Mouse (Mus musculus) erythroid progenitor cell, adult 5-6 weeks (primary cell): ENCODE measurements around the gene Itgae. TPM values are rescaled to one million over a fixed set of nuclear protein-coding genes. Genes with fewer than 3 reads are reported as not detected.

Source experiments
- ATAC-seq: replicated peaks from 2 replicates; pipeline ENCODE4 v1.8.0; 2016; ENCODE audit warnings: moderate number of reproducible peaks, mild to moderate bottlenecking, moderate TSS enrichment, inconsistent platforms; ENCODE audit not compliant: poor library complexity, low FRiP score, severe bottlenecking
- total RNA-seq, 2 experiments: library from RNA; stranded (forward) in 1 of 2; stranded (reverse) in 1 of 2; fragments of 150-400 nt in 1 of 2; fragments of 186-747, 209-891 nt in 1 of 2; gene quantifications; 2 replicates each; pipeline versions ENCODE4 v1.2.3 to v1.2.4; 2015 to 2017; ENCODE audit warnings: low replicate concordance in 2 of 2

Itgae gene
- total RNA-seq, 2 experiments from 2014 or later = 0.08 TPM; not detected in 1

GRCm38 (mm10) chr11:73185872-73186615 lies 95.7 kb downstream of the Itgae start:
- no peak for ATAC-seq

DNA sequence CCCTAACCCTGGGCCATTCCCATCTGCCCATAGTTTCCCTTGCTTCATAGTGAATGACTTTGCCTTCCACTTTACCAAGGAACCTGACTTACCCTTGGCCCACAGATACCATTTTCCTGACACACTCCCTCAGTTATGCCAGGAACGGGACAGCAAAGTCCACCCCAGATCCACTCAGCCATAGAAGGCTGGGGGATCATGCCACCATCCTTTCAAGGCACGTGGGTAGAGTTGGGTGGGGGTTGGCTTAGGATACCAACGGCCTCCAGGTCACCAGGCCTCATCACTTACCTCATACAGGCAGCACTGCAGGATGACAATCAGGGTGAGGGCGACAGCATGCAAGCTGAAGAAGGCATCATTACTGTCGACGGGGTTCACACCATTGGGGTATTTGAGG lies 96.8 kb downstream of the Itgae start:
- no peak for ATAC-seq

DNA sequence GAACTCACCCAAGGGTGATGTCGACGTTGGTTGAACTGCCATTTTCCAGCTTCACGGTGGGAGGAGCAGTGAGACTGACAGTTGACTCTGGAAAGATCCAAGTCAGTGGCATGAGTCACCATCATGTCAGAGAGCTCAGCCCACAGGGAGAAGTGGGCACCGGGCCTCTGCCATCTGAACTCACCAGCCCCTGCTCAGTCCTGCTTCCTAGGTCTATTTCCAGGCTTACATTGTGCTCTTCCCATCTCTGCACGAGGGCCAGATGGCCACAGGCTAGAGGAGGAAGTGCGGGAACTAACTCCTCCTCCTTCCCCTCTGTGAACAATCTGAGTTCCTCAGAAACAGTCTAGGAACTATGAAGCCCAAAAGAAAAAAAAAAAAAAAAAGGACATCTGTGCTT lies 102.7 kb downstream of the Itgae start:
- no peak for ATAC-seq

DNA sequence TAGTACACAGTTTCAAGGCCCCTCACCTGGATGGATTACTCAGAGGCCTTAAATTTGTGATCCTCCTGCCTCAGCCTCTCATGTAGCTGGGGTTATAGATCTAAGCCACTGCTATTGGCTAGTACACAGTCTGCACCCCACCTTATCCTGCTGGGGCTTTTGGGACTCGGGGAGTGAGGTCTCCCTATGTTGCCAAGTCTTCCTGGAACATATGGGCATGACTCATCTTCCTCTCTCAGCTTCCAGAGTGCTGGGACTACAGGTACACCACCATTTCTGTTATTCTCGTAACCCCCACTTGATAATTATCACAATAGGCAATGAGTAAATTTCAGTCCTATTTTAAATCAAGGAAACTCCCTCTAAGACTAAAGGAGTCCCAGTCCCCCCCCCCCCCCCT lies 104.1 kb downstream of the Itgae start:
- ATAC-seq = no peak

Other genes starting within 250 kb of the Itgae start
- 19.8 and 20.5 TPM in 2 replicates for gene Atp2a3, start 129.4 kb upstream of the Itgae start, total RNA-seq (2015; ENCODE audit: low replicate concordance)
- 11.1 and 15.1 TPM in 2 replicates for gene Atp2a3, start 129.4 kb upstream of the Itgae start, total RNA-seq (2017; ENCODE audit: low replicate concordance)
- 1.1 and 3.4 TPM in 2 replicates for gene P2rx1, start 91.5 kb upstream of the Itgae start, total RNA-seq (2015; ENCODE audit: low replicate concordance)
- 0.45 and 0.51 TPM in 2 replicates for gene P2rx1, start 91.5 kb upstream of the Itgae start, total RNA-seq (2017; ENCODE audit: low replicate concordance)
- not detected in 2 replicates for gene Camkk1, start 71.6 kb upstream of the Itgae start, total RNA-seq (2015; ENCODE audit: low replicate concordance)
- gene Camkk1, start 71.6 kb upstream of the Itgae start, total RNA-seq (2017; ENCODE audit: low replicate concordance) = 0.26 and 0.76 TPM in 2 replicates
- gene Ncbp3, start 42.8 kb upstream of the Itgae start, total RNA-seq (2015; ENCODE audit: low replicate concordance) = 10.9 and 11.9 TPM in 2 replicates
- 17.4 and 18.9 TPM in 2 replicates for gene Ncbp3, start 42.8 kb upstream of the Itgae start, total RNA-seq (2017; ENCODE audit: low replicate concordance)
- 44.3 and 57.4 TPM in 2 replicates for gene Haspin, start 47.7 kb downstream of the Itgae start, total RNA-seq (2015; ENCODE audit: low replicate concordance)
- gene Haspin, start 47.7 kb downstream of the Itgae start, total RNA-seq (2017; ENCODE audit: low replicate concordance) = 65.1 and 71.6 TPM in 2 replicates
- gene P2rx5, start 69.8 kb downstream of the Itgae start, total RNA-seq (2015; ENCODE audit: low replicate concordance) = not detected in 2 replicates
- gene P2rx5, start 69.8 kb downstream of the Itgae start, total RNA-seq (2017; ENCODE audit: low replicate concordance) = not detected in 2 replicates
- gene Emc6, start 86.5 kb downstream of the Itgae start, total RNA-seq (2015; ENCODE audit: low replicate concordance) = 16.9 and 27.2 TPM in 2 replicates
- 8.0 and 31.8 TPM in 2 replicates for gene Emc6, start 86.5 kb downstream of the Itgae start, total RNA-seq (2017; ENCODE audit: low replicate concordance)
- gene Tax1bp3, start 86.5 kb downstream of the Itgae start, total RNA-seq (2015; ENCODE audit: low replicate concordance) = 2.1 and 9.4 TPM in 2 replicates
- gene Tax1bp3, start 86.5 kb downstream of the Itgae start, total RNA-seq (2017; ENCODE audit: low replicate concordance) = 3.3 and 6.9 TPM in 2 replicates
- gene Ctns, start 108.5 kb downstream of the Itgae start, total RNA-seq (2015; ENCODE audit: low replicate concordance) = 5.9 and 11.9 TPM in 2 replicates
- gene Ctns, start 108.5 kb downstream of the Itgae start, total RNA-seq (2017; ENCODE audit: low replicate concordance) = 7.7 and 15.1 TPM in 2 replicates
- gene Shpk, start 108.9 kb downstream of the Itgae start, total RNA-seq (2015; ENCODE audit: low replicate concordance) = 2.9 TPM in 1 of 2 replicates, not detected in the other
- gene Shpk, start 108.9 kb downstream of the Itgae start, total RNA-seq (2017; ENCODE audit: low replicate concordance) = 0.39 TPM in 1 of 2 replicates, not detected in the other
- not detected in 2 replicates for gene Trpv1, start 143.7 kb downstream of the Itgae start, total RNA-seq (2015; ENCODE audit: low replicate concordance)
- gene Trpv1, start 143.7 kb downstream of the Itgae start, total RNA-seq (2017; ENCODE audit: low replicate concordance) = not detected in 2 replicates
- gene Trpv3, start 176.8 kb downstream of the Itgae start, total RNA-seq (2015; ENCODE audit: low replicate concordance) = not detected in 2 replicates
- not detected in 2 replicates for gene Trpv3, start 176.8 kb downstream of the Itgae start, total RNA-seq (2017; ENCODE audit: low replicate concordance)
- not detected in 2 replicates for gene Aspa, start 239.0 kb downstream of the Itgae start, total RNA-seq (2015; ENCODE audit: low replicate concordance)
- not detected in 2 replicates for gene Aspa, start 239.0 kb downstream of the Itgae start, total RNA-seq (2017; ENCODE audit: low replicate concordance)
- not detected in 2 replicates for gene Gm49340, start 239.2 kb downstream of the Itgae start, total RNA-seq (2015; ENCODE audit: low replicate concordance)
- gene Gm49340, start 239.2 kb downstream of the Itgae start, total RNA-seq (2017; ENCODE audit: low replicate concordance) = not detected in 2 replicates
- gene Spata22, start 239.2 kb downstream of the Itgae start, total RNA-seq (2015; ENCODE audit: low replicate concordance) = not detected in 2 replicates
- not detected in 2 replicates for gene Spata22, start 239.2 kb downstream of the Itgae start, total RNA-seq (2017; ENCODE audit: low replicate concordance)